Mouse (Mus musculus) lung, embryonic 15.5 days (tissue): ENCODE results near the gene Dnah10. TPM values are rescaled to one million over a fixed set of nuclear protein-coding genes. Genes with fewer than 3 reads are reported as not detected.
A peak's percentile ranks its signal among the peaks of the same experiment; 100 is the strongest.

Experiments used
- ATAC-seq: fragments of 200-750 bp; cut with Nextera tagmentation; 2 replicates; pipeline ENCODE4 v1.8.0; 2017; ENCODE audit warnings: moderate number of reproducible peaks, borderline replicate concordance; ENCODE audit not compliant: low FRiP score, low TSS enrichment; ENCODE audit errors: extremely low read depth
- H3K27ac ChIP-seq: fragments of 300-500 bp; sonication (generic); 2 replicates; pipeline ENCODE4 v1.5.1; 2015; ENCODE audit warnings: moderate library complexity, mild to moderate bottlenecking, inconsistent platforms
- H3K27me3 ChIP-seq: fragments of 300-500 bp; sonication (generic); 2 replicates; pipeline ENCODE4 v1.6.1; 2015; ENCODE audit warnings: inconsistent platforms
- H3K36me3 ChIP-seq: fragments of 300-500 bp; sonication (generic); 2 replicates; pipeline ENCODE4 v1.6.1; 2015; ENCODE audit warnings: inconsistent platforms
- H3K4me1 ChIP-seq: fragments of 300-500 bp; sonication (generic); 2 replicates; pipeline ENCODE4 v1.6.1; 2015; ENCODE audit warnings: inconsistent platforms
- H3K4me2 ChIP-seq: fragments of 300-500 bp; sonication (generic); 2 replicates; pipeline ENCODE4 v1.6.1; 2015; ENCODE audit warnings: inconsistent platforms, mild to moderate bottlenecking, moderate library complexity
- H3K4me3 ChIP-seq: fragments of 300-500 bp; sonication (generic); 2 replicates; pipeline ENCODE4 v1.5.1; 2015; ENCODE audit warnings: mild to moderate bottlenecking, inconsistent platforms
- H3K9ac ChIP-seq: fragments of 300-500 bp; sonication (generic); 2 replicates; pipeline ENCODE4 v1.6.1; 2015; ENCODE audit warnings: inconsistent platforms
- H3K9me3 ChIP-seq: fragments of 300-500 bp; sonication (generic); 2 replicates; pipeline ENCODE4 v1.6.1; 2016; ENCODE audit warnings: inconsistent platforms
- WGBS: fragments of 180-500 bp; shearing (Covaris S2); methylation state at CpG from one replicate; pipeline ENCODE4 v1.1.7; 2015; 5-methylcytosine and 5-hydroxymethylcytosine counted together
- polyA plus RNA-seq: library from polyadenylated mRNA; unstranded; fragments of >200 nt; fragmentation: Nextera tagmentation; extraction: Ambion mirVana; gene quantifications from 2 replicates; pipeline ENCODE4 v1.2.1, GENCODE M21; 2015

Dnah10 gene
- polyA plus RNA-seq, 1 experiment from 2014 or later: 0.41 TPM

GRCm38 (mm10) chr5:124851572-124851971 lies 126.7 kb downstream of the Dnah10 start:
- no peak overlapping the region for H3K4me3 ChIP-seq
- ATAC-seq: peak; percentile 47; the same call in 1 of the 2 replicates
- H3K9ac ChIP-seq: no peak overlapping the region
- H3K36me3 ChIP-seq: no peaks in the 10 kb centered on the region
- H3K4me2 ChIP-seq: no peak overlapping the region
- H3K27me3 ChIP-seq: no peaks in the 10 kb centered on the region
- no peaks in the 10 kb centered on the region for H3K9me3 ChIP-seq
- WGBS: 37% methylated on average over 4 of the region's 4 CpGs
- peaks cover 14% of the 10 kb centered on the region for H3K4me1 ChIP-seq
- peak overlapping the region; percentile 52; the same call in 1 of the 2 replicates for H3K27ac ChIP-seq

GRCm38 (mm10) chr5:124852294-124852693 lies 127.4 kb downstream of the Dnah10 start:
- no peaks in the 10 kb centered on the region for H3K36me3 ChIP-seq
- H3K9me3 ChIP-seq: no peaks in the 10 kb centered on the region
- H3K4me1 ChIP-seq: peaks cover 14% of the 10 kb centered on the region
- no peak overlapping the region for H3K4me2 ChIP-seq
- H3K27me3 ChIP-seq: no peaks in the 10 kb centered on the region
- no peak overlapping the region for H3K4me3 ChIP-seq
- ATAC-seq: no peak
- WGBS: 10% methylated on average over 2 of the region's 2 CpGs
- peak overlapping the region; percentile 52 for H3K27ac ChIP-seq
- no peak overlapping the region for H3K9ac ChIP-seq

GRCm38 (mm10) chr5:124853079-124853478 lies 128.2 kb downstream of the Dnah10 start:
- WGBS: 40% methylated on average over 2 of the region's 2 CpGs
- H3K4me1 ChIP-seq: peaks cover 14% of the 10 kb centered on the region
- H3K27me3 ChIP-seq: no peaks in the 10 kb centered on the region
- no peak overlapping the region for H3K9ac ChIP-seq
- H3K9me3 ChIP-seq: no peaks in the 10 kb centered on the region
- H3K4me2 ChIP-seq: no peak overlapping the region
- peak overlapping the region; percentile 52 for H3K27ac ChIP-seq
- H3K36me3 ChIP-seq: no peaks in the 10 kb centered on the region
- H3K4me3 ChIP-seq: no peak overlapping the region
- ATAC-seq: peak; percentile 79

- H3K4me1 ChIP-seq: peaks cover 14% of the 10 kb centered on the region
- H3K4me3 ChIP-seq: no peak overlapping the region
- no peak for ATAC-seq
- no peak overlapping the region for H3K27ac ChIP-seq
- 83% methylated on average over 4 of the region's 4 CpGs for WGBS
- no peaks in the 10 kb centered on the region for H3K9me3 ChIP-seq
- H3K27me3 ChIP-seq: no peaks in the 10 kb centered on the region
- H3K4me2 ChIP-seq: no peak overlapping the region
- no peaks in the 10 kb centered on the region for H3K36me3 ChIP-seq
- no peak overlapping the region for H3K9ac ChIP-seq
These were observed 129.3 kb downstream of the Dnah10 start for GRCm38 (mm10) chr5:124854202-124854601.

GRCm38 (mm10) chr5:124860013-124860412 lies 135.1 kb downstream of the Dnah10 start:
- no peak for ATAC-seq
- no peaks in the 10 kb centered on the region for H3K36me3 ChIP-seq
- peaks cover 19% of the 10 kb centered on the region for H3K4me1 ChIP-seq
- H3K27ac ChIP-seq: no peak overlapping the region
- no peak overlapping the region for H3K9ac ChIP-seq
- H3K4me3 ChIP-seq: no peak overlapping the region
- no peak overlapping the region for H3K4me2 ChIP-seq
- 21% methylated on average over 5 of the region's 5 CpGs for WGBS
- peaks cover 26% of the 10 kb centered on the region for H3K27me3 ChIP-seq
- H3K9me3 ChIP-seq: no peaks in the 10 kb centered on the region

- Histone ChIP-seq H3K27ac (peak overlapping the region; percentile 73), H3K4me3 (peak overlapping the region; percentile 99), H3K27me3 (peaks cover 26% of the 10 kb centered on the region), H3K4me1 (peaks cover 19% of the 10 kb centered on the region), H3K4me2 (peak overlapping the region; percentile 98), H3K9me3 (no peaks in the 10 kb centered on the region), H3K36me3 (peaks cover 4% of the 10 kb centered on the region; the same call in 1 of the 2 replicates), H3K9ac (peak overlapping the region; percentile 46)
- ATAC-seq: no peak
- under 1% methylated on average over 33 of the region's 33 CpGs for WGBS
These were observed 136.6 kb downstream of the Dnah10 start for GRCm38 (mm10) chr5:124861463-124861862.

- H3K4me1 ChIP-seq: peaks cover 19% of the 10 kb centered on the region
- peak within 1 kb of the TSS; percentile 98 for H3K4me2 ChIP-seq
- peaks cover 4% of the 10 kb centered on the region; the same call in 1 of the 2 replicates for H3K36me3 ChIP-seq
- peak; percentile 94 for ATAC-seq
- H3K27me3 ChIP-seq: peaks cover 26% of the 10 kb centered on the region
- no peaks in the 10 kb centered on the region for H3K9me3 ChIP-seq
- peak within 1 kb of the TSS; percentile 94 for H3K9ac ChIP-seq
- H3K27ac ChIP-seq: peak within 1 kb of the TSS; percentile 93
- under 1% methylated on average over 77 of the region's 103 CpGs for WGBS
- H3K4me3 ChIP-seq: peak within 1 kb of the TSS; percentile 99
These were observed 137.4 kb downstream of the Dnah10 start, which contains the start of the genes Ccdc92 and Zfp664 for GRCm38 (mm10) chr5:124862013-124862866. TSS of gene Ccdc92 (minus strand) at chr5:124862424. TSS of gene Zfp664 (plus strand) at chr5:124862691.

GRCm38 (mm10) chr5:124862871-124863741 lies 138.2 kb downstream of the Dnah10 start:
- peak; percentile 52 for ATAC-seq
- peaks cover 10% of the 10 kb centered on the region for H3K36me3 ChIP-seq
- peaks cover 19% of the 10 kb centered on the region for H3K4me1 ChIP-seq
- peaks cover 26% of the 10 kb centered on the region for H3K27me3 ChIP-seq
- under 1% methylated on average over 80 of the region's 88 CpGs for WGBS
- peak overlapping the region; percentile 98 for H3K4me2 ChIP-seq
- H3K27ac ChIP-seq: peak overlapping the region; percentile 93
- H3K9me3 ChIP-seq: no peaks in the 10 kb centered on the region
- H3K9ac ChIP-seq: peak overlapping the region; percentile 94
- peak overlapping the region; percentile 99 for H3K4me3 ChIP-seq

- no peak overlapping the region for H3K9ac ChIP-seq
- WGBS: 41% methylated on average over 4 of the region's 4 CpGs
- no peak overlapping the region for H3K4me2 ChIP-seq
- peaks cover 45% of the 10 kb centered on the region for H3K4me1 ChIP-seq
- ATAC-seq: no peak
- no peaks in the 10 kb centered on the region for H3K27me3 ChIP-seq
- H3K4me3 ChIP-seq: no peak overlapping the region
- no peak overlapping the region for H3K27ac ChIP-seq
- H3K36me3 ChIP-seq: peaks cover 14% of the 10 kb centered on the region
- H3K9me3 ChIP-seq: no peaks in the 10 kb centered on the region
These were observed 144.1 kb downstream of the Dnah10 start for GRCm38 (mm10) chr5:124868981-124869380.

- Histone ChIP-seq H3K36me3 (peaks cover 24% of the 10 kb centered on the region), H3K9me3 (no peaks in the 10 kb centered on the region), H3K4me3 (no peak overlapping the region), H3K27me3 (no peaks in the 10 kb centered on the region), H3K4me2 (no peak overlapping the region), H3K27ac (peak overlapping the region; percentile 46; the same call in 1 of the 2 replicates), H3K9ac (no peak overlapping the region), H3K4me1 (peaks cover 50% of the 10 kb centered on the region)
- no peak for ATAC-seq
- WGBS: 41% methylated on average over 2 of the region's 2 CpGs
These were observed 147.1 kb downstream of the Dnah10 start for GRCm38 (mm10) chr5:124872033-124872432.

GRCm38 (mm10) chr5:124873096-124873495 lies 148.2 kb downstream of the Dnah10 start:
- no peaks in the 10 kb centered on the region for H3K27me3 ChIP-seq
- H3K4me1 ChIP-seq: peaks cover 55% of the 10 kb centered on the region
- WGBS: 87% methylated on average over 3 of the region's 3 CpGs
- H3K27ac ChIP-seq: no peak overlapping the region
- H3K4me2 ChIP-seq: no peak overlapping the region
- no peak overlapping the region for H3K9ac ChIP-seq
- H3K9me3 ChIP-seq: no peaks in the 10 kb centered on the region
- ATAC-seq: no peak
- peaks cover 18% of the 10 kb centered on the region for H3K36me3 ChIP-seq
- no peak overlapping the region for H3K4me3 ChIP-seq
